Mouse (Mus musculus) right cerebral cortex, postnatal 4 days (tissue): ENCODE data around the gene Nucb1.
"Not testable (repeated sequence)": the region's sequence is repeated elsewhere in the genome, so short reads cannot be mapped to it uniquely, and the experiment has no call there.

ENCODE experiments used
- DNase-seq: peaks from one replicate; pipeline ENCODE4 v3.0.0-alpha.2; 2022

The Nucb1 gene

GRCm38 (mm10) chr7:45488293-45489204, 21.7 kb downstream of the Nucb1 start, which contains the start of gene Dhdh:
Gene Dhdh, minus strand, starts transcription at chr7:45488805.
- DNase-seq, result peak; percentile 51

- no peak for DNase-seq
Observed at GRCm38 (mm10) chr7:45487861-45488292, 22.3 kb downstream of the Nucb1 start.

GRCm38 (mm10) chr7:45486761-45487415, 23.3 kb downstream of the Nucb1 start, which contains the start of gene Gm45808:
Gene Gm45808, minus strand, starts transcription at chr7:45486811.
- no peak for DNase-seq

GRCm38 (mm10) chr7:45486158-45486557, 24.0 kb downstream of the Nucb1 start:
- no peak for DNase-seq

- not testable (repeated sequence) for DNase-seq
Observed at GRCm38 (mm10) chr7:45484985-45485384, 25.2 kb downstream of the Nucb1 start.

- DNase-seq, result no peak
Observed at GRCm38 (mm10) chr7:45482166-45482565, 28.0 kb downstream of the Nucb1 start.

- DNase-seq, result peak; percentile 56
Observed at GRCm38 (mm10) chr7:45481374-45481927, 28.8 kb downstream of the Nucb1 start, which contains the start of gene Tulp2. Gene Tulp2, plus strand, starts transcription at chr7:45481877.

- not testable (repeated sequence) for DNase-seq
Observed at GRCm38 (mm10) chr7:45480310-45480709, 29.9 kb downstream of the Nucb1 start.

- DNase-seq, result no peak
Observed at GRCm38 (mm10) chr7:45478774-45479173, 31.4 kb downstream of the Nucb1 start.

GRCm38 (mm10) chr7:45477003-45477402, 33.2 kb downstream of the Nucb1 start:
- peak; percentile 48 for DNase-seq

GRCm38 (mm10) chr7:45476453-45476852, 33.8 kb downstream of the Nucb1 start:
- DNase-seq, result no peak

GRCm38 (mm10) chr7:45475291-45475969, 34.8 kb downstream of the Nucb1 start:
- DNase-seq, result no peak

- peak; percentile 79 for DNase-seq
Observed at GRCm38 (mm10) chr7:45470869-45471268, 39.3 kb downstream of the Nucb1 start.

GRCm38 (mm10) chr7:45467090-45467670, 43.0 kb downstream of the Nucb1 start:
- DNase-seq, result no peak

- DNase-seq, result peak; percentile 96
Observed at GRCm38 (mm10) chr7:45466283-45467089, 43.7 kb downstream of the Nucb1 start, which contains the start of gene Bax. Gene Bax, minus strand, starts transcription at chr7:45466898.

GRCm38 (mm10) chr7:45465549-45465948, 44.7 kb downstream of the Nucb1 start:
- no peak for DNase-seq

- DNase-seq, result no peak
Observed at GRCm38 (mm10) chr7:45465112-45465511, 45.1 kb downstream of the Nucb1 start.

- no peak for DNase-seq
Observed at GRCm38 (mm10) chr7:45463987-45464778, 46.0 kb downstream of the Nucb1 start.

- DNase-seq, result not testable (repeated sequence)
Observed at GRCm38 (mm10) chr7:45462868-45463267, 47.3 kb downstream of the Nucb1 start.

- no peak for DNase-seq
Observed at GRCm38 (mm10) chr7:45462325-45462724, 47.9 kb downstream of the Nucb1 start.
